Mouse (Mus musculus) embryonic fibroblast, embryonic 13.5 days (primary cell): ENCODE data around the gene Gm28048. TPM values are rescaled to one million over a fixed set of nuclear protein-coding genes. Genes with fewer than 3 reads are reported as not detected.

Experiments used
- H3K27ac ChIP-seq: 2 replicates; pipeline ENCODE4 v1.5.1; 2012; ENCODE audit warnings: low read length, control low read depth, inconsistent platforms; ENCODE audit not compliant: insufficient read depth
- H3K4me1 ChIP-seq: 2 replicates; pipeline ENCODE4 v1.6.1; 2011; ENCODE audit warnings: low read length; ENCODE audit not compliant: control insufficient read depth, insufficient read depth
- H3K4me3 ChIP-seq: 2 replicates; pipeline ENCODE4 v1.5.1; 2011; ENCODE audit warnings: mild to moderate bottlenecking, control low read depth, low read length; ENCODE audit not compliant: insufficient read depth
- CTCF ChIP-seq: IDR thresholded peaks from 2 replicates; pipeline ENCODE4 v1.5.1; 2011; ENCODE audit warnings: mild to moderate bottlenecking, control low read depth, low read length, moderate library complexity, borderline replicate concordance; ENCODE audit not compliant: insufficient read depth
- POLR2A ChIP-seq: IDR thresholded peaks from 2 replicates; pipeline ENCODE4 v1.6.1; 2011; ENCODE audit warnings: low read depth, mild to moderate bottlenecking, control low read depth, low read length, moderate library complexity
- polyA plus RNA-seq: library from polyadenylated mRNA; stranded (reverse); fragments of >200 nt; gene quantifications from 2 replicates; pipeline ENCODE4 v1.2.4, GENCODE M21; 2011; ENCODE audit warnings: low read depth; ENCODE audit not compliant: missing spikeins, insufficient read length

Gm28048 gene
- polyA plus RNA-seq, 1 experiment = 14.1 TPM

DNA sequence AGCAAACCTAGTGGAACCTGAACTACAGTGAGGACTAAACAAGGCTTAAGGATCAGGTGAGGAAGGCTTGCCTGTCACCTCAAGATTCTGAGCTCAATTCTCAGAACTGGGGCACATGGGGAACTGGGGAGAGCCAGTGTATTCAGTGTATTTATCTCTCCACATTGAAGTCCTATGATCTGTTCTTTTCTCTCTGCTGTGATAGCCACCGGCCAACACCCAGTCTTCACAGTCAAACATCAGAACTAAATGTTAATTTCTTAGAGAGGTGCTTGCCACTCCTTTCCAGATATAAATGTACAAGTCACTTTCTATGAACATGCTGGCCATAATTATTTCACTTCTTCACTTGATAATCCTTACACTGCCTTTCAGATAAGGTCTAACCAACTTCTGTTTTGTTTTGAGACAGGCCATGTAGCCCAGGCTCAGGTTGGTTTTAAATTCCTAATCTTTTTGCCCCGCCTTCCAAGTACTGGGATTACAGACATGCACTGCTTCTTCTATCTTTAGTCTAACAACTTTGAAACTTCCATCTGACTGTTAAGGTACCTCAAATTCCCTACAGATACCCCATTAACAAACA, 50.5 kb downstream of the Gm28048 start:
- Histone ChIP-seq H3K4me1 (no peaks in the 10 kb centered on the region), H3K27ac (no peak overlapping the region), H3K4me3 (no peak overlapping the region)
- no peak for TF ChIP-seq CTCF

DNA sequence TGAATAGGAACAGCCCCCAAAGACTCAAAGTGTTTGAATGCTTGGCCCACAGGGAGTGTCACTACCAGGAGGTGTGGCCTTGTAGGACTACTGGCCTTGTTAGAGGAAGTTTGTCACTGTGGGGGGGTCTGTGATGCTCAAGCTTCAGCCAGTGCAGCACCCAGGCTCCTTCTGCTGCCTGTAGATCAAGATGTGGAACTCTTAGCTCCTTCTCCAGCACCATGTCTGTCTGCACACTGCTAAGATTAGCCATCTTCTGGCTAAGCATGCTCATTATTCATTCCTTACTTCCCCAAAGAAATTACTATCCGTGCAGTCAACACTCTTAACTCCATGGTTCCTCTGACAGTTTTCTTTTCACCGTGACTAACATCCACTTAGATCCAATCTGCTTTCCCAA, 51.8 kb downstream of the Gm28048 start:
- H3K27ac ChIP-seq = no peak overlapping the region
- H3K4me1 ChIP-seq = no peaks in the 10 kb centered on the region
- TF ChIP-seq POLR2A (no peak), CTCF (no peak)
- H3K4me3 ChIP-seq = no peak overlapping the region

DNA sequence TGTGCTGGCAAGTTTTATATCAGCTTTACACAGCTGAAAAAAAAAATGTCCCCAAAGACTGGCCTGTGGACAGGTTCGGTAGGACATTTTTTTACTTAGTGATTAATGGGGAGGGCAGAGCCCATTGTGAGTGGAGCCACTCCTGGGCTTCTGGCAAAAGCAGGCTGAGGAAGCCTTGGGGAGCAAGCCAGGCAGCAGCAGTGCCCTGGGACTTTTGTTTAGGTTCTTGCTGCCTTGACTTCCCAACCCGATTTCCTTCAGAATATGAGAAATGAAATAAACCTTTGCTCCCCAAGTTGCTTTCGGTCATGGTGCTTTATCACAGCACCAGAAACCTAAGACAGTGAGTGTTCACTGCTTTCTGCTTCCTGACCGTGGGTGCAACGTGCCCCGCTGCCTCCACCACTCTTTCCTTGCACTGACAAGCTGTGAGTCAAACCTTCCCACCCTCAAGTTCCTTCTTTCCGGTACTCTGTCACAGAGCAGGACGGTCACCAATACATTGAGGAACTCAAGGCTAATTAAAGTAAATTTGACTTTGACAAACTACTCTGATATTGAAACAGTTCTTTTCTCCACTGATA, 53.2 kb downstream of the Gm28048 start:
- TF ChIP-seq CTCF = no peak
- no peak for TF ChIP-seq POLR2A
- no peak overlapping the region for H3K4me3 ChIP-seq
- H3K27ac ChIP-seq = no peak overlapping the region
- H3K4me1 ChIP-seq = no peaks in the 10 kb centered on the region

DNA sequence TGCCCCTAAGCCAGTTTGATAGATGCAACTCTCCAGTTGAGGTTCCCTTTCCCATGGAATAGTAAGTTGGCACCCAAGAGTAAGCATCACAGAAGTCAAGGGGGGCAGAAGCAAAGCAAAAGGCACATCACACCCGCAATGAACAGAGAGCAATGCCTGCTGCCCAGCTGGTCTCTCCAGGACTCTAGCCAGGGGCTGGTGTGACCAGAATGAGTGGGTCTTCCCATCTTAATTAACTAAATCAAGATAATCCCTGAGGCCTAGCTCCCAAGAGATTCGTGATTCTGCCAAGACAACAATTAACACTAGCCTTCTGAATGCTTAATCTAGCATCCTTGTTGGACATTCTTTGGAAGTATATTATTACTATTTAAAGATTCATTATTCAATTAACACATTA, 58.3 kb downstream of the Gm28048 start:
- no peak overlapping the region for H3K27ac ChIP-seq
- no peak overlapping the region for H3K4me3 ChIP-seq
- no peaks in the 10 kb centered on the region for H3K4me1 ChIP-seq
- TF ChIP-seq POLR2A = no peak
- no peak for TF ChIP-seq CTCF

DNA sequence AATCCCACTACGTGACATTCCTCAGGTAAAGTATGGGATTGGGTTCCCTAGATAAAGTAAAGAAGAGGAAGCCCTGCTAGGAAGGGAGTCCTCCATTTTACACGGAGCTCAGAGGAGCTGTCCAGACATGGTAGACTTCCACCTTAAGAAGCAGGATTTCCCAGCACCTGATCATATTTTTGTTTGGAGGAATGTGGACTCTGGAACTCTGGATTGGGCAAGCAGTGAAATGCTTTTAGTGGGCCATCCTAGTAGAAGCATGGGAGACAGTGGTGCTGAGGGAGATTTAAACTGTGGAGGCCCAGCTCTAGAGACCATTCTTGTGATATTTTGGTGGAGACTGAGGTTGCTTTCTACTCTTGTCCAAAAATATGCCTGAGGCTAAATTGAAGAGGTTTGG, 59.3 kb downstream of the Gm28048 start:
- Histone ChIP-seq H3K4me3 (no peak overlapping the region), H3K4me1 (no peaks in the 10 kb centered on the region), H3K27ac (no peak overlapping the region)
- TF ChIP-seq CTCF (no peak), POLR2A (no peak)

DNA sequence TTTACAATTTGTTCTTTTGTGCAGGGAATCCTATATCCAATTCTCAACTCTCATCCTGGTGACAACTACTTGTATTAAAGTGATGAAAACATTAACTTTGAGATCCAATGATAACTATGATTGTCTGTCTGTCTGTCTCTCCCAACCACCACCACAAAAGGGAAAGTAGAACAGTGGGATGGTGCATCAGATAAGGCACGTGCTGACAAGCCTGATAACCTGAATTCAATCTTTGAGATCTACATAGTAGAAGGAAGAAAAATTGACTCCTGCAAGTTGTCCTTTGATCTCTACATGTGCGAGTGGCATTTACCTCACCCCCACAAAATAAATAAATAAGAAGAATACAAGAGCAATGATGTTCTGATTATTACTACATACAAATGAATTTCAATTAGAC, 62.6 kb downstream of the Gm28048 start:
- H3K27ac ChIP-seq = no peak overlapping the region
- no peak overlapping the region for H3K4me3 ChIP-seq
- no peaks in the 10 kb centered on the region for H3K4me1 ChIP-seq
- TF ChIP-seq POLR2A = no peak
- TF ChIP-seq CTCF = no peak

DNA sequence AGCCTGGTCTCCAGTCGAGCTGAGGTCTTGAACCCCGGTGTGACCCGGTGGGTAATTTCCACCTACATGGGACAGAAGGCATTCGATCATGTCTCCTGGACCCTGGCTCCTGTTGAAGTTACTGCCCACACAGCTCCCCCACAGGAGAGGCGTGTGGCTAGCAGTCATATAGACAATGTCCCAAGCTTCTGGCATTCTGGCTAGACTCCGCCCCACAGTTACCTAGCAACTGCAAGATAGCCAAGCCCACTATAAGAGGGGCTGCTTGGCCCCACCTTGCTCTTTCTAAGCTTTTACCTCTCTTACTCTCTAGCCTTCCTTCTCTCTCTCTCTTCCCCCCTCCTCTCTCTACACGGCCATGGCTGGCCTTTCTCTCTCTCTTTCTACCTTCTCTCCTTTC, 64.1 kb downstream of the Gm28048 start:
- no peak overlapping the region for H3K27ac ChIP-seq
- no peak overlapping the region for H3K4me3 ChIP-seq
- no peaks in the 10 kb centered on the region for H3K4me1 ChIP-seq
- no peak for TF ChIP-seq POLR2A
- TF ChIP-seq CTCF = no peak

DNA sequence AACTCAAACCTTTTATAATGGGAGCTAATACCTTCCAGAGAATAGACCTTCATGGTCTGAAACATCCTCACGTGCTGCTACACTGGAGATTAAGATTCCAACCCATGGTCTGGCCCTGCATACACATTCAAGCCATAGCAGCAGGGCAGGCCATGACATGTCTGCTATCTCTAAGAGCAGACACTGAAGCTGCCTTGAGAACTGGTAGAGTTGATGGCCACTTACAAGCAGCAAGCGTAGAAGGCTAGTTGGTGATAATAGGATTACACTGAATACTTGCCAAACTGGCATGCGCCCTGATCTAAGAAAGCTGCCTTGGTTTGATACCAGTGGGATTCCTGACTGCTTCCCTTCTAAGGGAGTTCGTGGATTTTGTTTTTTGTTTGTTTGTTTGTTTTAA, 68.1 kb downstream of the Gm28048 start:
- no peak overlapping the region for H3K4me3 ChIP-seq
- H3K4me1 ChIP-seq = no peaks in the 10 kb centered on the region
- no peak overlapping the region for H3K27ac ChIP-seq
- no peak for TF ChIP-seq CTCF
- no peak for TF ChIP-seq POLR2A

DNA sequence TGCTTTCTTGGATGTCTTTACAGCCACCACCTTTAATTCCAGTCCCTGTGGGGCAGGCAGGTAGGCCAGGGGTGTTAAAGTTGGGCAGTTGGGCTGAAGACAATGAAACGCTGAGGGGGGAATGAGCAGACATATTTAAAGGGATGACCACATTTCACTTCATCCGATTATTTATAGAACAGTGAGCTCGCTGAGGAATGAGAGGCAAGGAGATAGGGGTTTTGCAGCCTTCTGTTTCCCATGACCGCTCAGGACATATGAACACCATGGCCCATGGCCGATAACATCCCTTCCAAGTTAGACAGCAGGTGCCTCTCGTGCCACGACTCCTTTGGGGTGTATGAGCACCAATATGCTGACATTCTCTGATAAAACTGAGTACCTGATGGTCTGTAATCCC, 70.1 kb downstream of the Gm28048 start:
- no peaks in the 10 kb centered on the region for H3K4me1 ChIP-seq

DNA sequence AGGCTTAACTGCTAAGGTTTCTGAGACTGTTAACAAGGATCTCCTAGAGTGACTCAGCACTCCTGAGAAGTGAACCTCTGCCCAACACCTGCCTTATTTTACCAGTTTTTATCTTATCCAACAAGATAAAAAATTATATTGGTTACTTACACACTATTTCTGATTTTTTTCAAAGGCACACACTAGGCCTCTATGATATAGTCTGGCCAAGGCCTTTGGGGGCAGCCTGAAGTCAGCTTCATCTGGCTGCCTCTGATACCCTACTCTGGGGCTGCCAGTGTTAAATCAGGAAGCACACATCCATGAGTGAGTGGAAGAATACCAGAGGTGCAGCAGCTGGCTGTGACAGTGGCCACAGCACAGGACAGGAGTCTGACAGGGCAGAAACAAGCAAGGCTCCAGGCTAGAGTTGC, 75.4 kb downstream of the Gm28048 start:
- H3K27ac ChIP-seq = no peak overlapping the region
- H3K4me1 ChIP-seq = no peaks in the 10 kb centered on the region
- TF ChIP-seq CTCF (no peak), POLR2A (no peak)
- H3K4me3 ChIP-seq = no peak overlapping the region

More for the DNA sequence above, 70.1 kb downstream of the Gm28048 start:
- Histone ChIP-seq H3K27ac (no peak overlapping the region), H3K4me3 (no peak overlapping the region)
- no peak for TF ChIP-seq POLR2A
- TF ChIP-seq CTCF = no peak
